Mouse (Mus musculus) megakaryocyte, embryonic 14.5 days (primary cell): Measurements from ENCODE around the gene Slc17a7.

Source experiments
- FLI1 ChIP-seq: IDR thresholded peaks from 2 replicates; pipeline ENCODE4 v1.6.1; 2012; ENCODE audit warnings: low read length, inconsistent platforms, mixed read lengths
- GATA1 ChIP-seq: IDR thresholded peaks from 3 replicates; pipeline ENCODE4 v1.6.1; 2012; ENCODE audit warnings: mixed read lengths, low read length, inconsistent platforms, borderline replicate concordance

- TF ChIP-seq GATA1 (no peak), FLI1 (no peak)
Observed at GRCm38 (mm10) chr7:45147899-45148298, 15.8 kb upstream of the Slc17a7 start.
